Mouse (Mus musculus) bone marrow, adult 2 months (tissue): ENCODE data around the gene Plxnc1. TPM values are rescaled to one million over a fixed set of nuclear protein-coding genes. Genes with fewer than 3 reads are reported as not detected.

Source experiments
- H3K27ac ChIP-seq: fragments of 200-500 bp; 2 replicates; pipeline ENCODE4 v1.5.1; 2012; ENCODE audit warnings: low read depth, mild to moderate bottlenecking, control low read depth, inconsistent platforms, low read length; ENCODE audit not compliant: control insufficient read depth, poor library complexity, insufficient read depth
- H3K4me1 ChIP-seq: fragments of 200-500 bp; 2 replicates; pipeline ENCODE4 v1.6.1; 2011; ENCODE audit warnings: low read length; ENCODE audit not compliant: control insufficient read depth, insufficient read depth
- H3K4me3 ChIP-seq: fragments of 200-500 bp; replicated peaks from 2 replicates; pipeline ENCODE3; 2011; ENCODE audit warnings: mild to moderate bottlenecking, low read depth, low read length, control low read depth; ENCODE audit not compliant: control insufficient read depth
- CTCF ChIP-seq: fragments of 200-500 bp; IDR thresholded peaks from 2 replicates; pipeline ENCODE4 v1.5.1; 2011; ENCODE audit warnings: low read length, control low read depth; ENCODE audit not compliant: control insufficient read depth, insufficient read depth
- POLR2A ChIP-seq: fragments of 200-500 bp; IDR thresholded peaks from 2 replicates; pipeline ENCODE4 v1.6.1; 2011; ENCODE audit warnings: low read depth, mild to moderate bottlenecking, control low read depth, low read length, borderline replicate concordance; ENCODE audit not compliant: control insufficient read depth
- WGBS: fragments of 180-500 bp; shearing (Covaris S2); methylation state at CpG from one replicate; pipeline ENCODE4 v1.1.7; 2018; 5-methylcytosine and 5-hydroxymethylcytosine counted together
- polyA plus RNA-seq: library from polyadenylated mRNA; stranded (reverse); fragments of >200 nt; gene quantifications from 2 replicates; pipeline ENCODE4 v1.2.4, GENCODE M21; 2011; ENCODE audit warnings: low replicate concordance; ENCODE audit not compliant: missing spikeins, insufficient read depth, insufficient read length

The Plxnc1 gene
- polyA plus RNA-seq, 1 experiment: 16.4 TPM

DNA sequence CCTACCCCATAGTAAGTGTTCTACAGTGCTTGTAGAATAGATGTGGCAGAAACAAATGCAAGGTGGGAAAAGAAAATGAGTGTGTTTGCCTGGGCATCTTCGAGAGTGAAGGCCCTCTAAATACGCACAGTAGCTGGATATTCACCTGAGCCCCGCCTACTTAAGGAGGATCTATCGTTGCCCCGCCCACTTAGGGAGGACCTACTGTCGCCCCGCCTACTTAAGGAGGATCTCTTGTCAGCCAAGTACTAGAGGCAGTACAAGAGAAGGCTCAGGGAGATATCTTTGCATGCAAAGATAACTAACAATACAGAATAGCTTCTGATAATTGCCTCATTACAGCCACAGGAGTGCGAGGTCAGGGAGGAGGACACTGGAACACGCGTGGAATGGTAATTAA, 17.4 kb upstream of the Plxnc1 start:
- no peak overlapping the region for H3K4me3 ChIP-seq
- no peak for TF ChIP-seq POLR2A
- TF ChIP-seq CTCF: no peak
- H3K4me1 ChIP-seq: peaks cover 2% of the 10 kb centered on the region
- no peak overlapping the region for H3K27ac ChIP-seq
- 81% methylated on average over 10 of the region's 10 CpGs for WGBS

DNA sequence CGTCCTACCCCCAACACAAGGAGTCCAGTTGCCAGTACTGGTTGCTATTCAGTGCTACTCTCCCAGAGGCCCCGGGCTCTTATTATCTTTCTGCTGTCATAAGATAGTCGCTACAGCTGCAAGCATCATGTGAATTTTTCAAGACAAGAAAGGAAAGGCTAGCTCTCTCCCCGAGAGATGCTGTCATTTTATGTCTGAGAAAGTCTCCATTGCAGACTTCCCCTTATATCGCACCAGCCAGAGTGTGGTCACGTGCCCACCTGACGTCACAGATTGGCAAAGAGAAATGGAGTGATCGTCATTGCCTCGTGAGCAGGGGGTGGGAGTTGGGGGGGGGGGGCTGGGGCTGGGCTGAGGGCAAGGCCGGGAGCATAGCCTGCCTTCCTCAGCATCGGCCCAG, 16.6 kb upstream of the Plxnc1 start:
- H3K4me3 ChIP-seq: no peak overlapping the region
- peaks cover 1% of the 10 kb centered on the region; the same call in 1 of the 2 replicates for H3K4me1 ChIP-seq
- no peak for TF ChIP-seq CTCF
- TF ChIP-seq POLR2A: no peak
- 27% methylated on average over 11 of the region's 11 CpGs for WGBS
- H3K27ac ChIP-seq: no peak overlapping the region

DNA sequence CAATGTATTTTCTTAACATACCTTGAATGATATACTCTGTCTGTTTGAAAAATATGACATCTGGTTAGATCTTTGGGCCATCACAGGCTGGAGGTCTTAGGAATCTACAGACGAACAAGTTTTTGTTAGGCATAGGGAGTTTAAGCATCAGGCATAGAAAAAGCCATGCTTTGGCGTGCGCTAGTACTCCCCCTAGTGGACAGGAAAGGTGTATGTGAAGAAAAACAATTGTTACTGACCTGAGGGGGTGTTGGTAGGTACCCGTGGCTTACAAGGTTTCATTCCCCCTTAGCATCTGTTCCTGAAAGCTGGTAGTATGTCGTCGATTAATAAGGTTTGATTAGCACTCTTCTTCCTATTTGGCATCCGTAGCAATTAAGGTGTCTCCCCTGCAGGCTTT, 13.7 kb upstream of the Plxnc1 start:
- peaks cover 1% of the 10 kb centered on the region; the same call in 1 of the 2 replicates for H3K4me1 ChIP-seq
- H3K4me3 ChIP-seq: no peak overlapping the region
- 10% methylated on average over 7 of the region's 7 CpGs for whole genome bisulfite sequencing
- no peak overlapping the region for H3K27ac ChIP-seq
- TF ChIP-seq CTCF: peak; percentile 31; the same call in 1 of the 2 replicates
- no peak for TF ChIP-seq POLR2A

DNA sequence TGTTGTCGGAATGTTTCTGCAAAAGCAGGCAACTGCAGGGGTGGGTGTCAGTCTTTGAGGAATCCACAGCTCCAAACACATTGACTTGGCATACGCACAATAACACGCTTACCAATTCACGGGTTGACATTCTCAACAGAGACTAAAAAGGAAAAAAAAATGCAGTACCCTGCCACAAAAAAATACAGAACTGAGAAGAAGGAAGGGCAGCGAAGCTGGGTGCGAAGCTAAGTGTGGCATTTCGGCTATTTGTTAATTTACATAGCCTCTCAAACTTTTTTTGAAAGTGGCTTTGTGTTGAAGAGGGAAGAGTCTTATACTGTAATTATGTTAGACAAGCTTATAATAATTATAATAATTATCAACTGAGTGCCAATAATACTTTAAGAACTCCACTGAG, 13.1 kb upstream of the Plxnc1 start:
- H3K4me1 ChIP-seq: peaks cover 1% of the 10 kb centered on the region; the same call in 1 of the 2 replicates
- H3K27ac ChIP-seq: no peak overlapping the region
- 80% methylated on average over 7 of the region's 7 CpGs for WGBS
- TF ChIP-seq CTCF (no peak), POLR2A (no peak)
- no peak overlapping the region for H3K4me3 ChIP-seq

DNA sequence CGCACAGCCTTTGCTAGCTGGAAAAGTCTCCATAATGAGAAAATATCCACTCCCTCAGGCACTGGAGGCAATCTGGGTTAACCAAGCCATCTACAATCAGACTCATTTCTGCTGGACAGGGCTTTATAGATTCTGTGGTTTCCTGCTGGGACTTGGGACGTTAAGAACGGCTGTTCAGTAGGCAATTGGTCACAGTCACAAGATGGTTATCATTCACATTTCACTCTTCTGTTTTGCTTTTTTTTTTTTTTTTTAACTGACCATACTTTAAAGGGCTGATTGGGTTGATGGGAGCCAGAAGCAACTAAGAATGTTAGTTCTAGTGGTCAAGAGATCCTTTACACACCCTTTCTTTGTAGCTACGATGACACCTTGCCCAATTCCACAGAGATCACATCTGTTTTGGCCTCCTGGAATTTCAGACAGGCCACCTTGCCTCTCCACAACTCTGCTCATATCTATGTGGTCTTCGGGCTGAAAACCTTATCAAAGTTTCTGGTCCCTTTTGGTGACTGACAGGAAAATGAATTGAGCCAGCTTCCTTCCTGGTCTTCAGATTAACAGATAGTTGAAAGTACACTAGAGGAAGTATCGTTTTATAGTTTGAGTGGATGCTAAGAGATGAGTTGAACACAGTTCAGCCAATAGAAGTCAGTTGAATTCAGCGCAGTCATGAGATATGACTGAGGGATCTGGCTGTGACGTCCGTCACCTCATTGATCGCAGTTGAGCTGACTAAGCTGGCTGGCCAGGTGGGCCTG, 3.5 kb upstream of the Plxnc1 start:
- no peaks in the 10 kb centered on the region for H3K4me1 ChIP-seq
- no peak for TF ChIP-seq CTCF
- TF ChIP-seq POLR2A: no peak
- 41% methylated on average over 10 of the region's 10 CpGs for WGBS

DNA sequence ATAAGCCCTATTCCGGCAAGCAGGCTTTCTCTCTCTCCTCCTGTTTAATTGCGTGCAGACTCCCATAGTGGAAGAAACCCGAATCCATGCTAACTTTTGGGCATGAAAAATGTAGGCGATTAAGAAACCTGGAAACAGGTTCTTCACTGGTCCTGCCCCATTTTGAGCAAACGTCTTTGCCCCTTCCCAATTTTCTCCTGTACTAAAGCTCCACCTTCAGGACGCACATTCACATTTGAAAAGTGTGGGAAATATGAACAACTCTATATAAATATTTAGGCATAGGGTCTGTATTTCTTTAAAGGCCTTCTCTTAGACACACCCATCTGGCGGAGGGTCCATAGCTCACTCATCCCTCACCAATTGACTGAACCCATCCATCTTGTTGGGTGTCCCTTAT, 2.8 kb upstream of the Plxnc1 start:
- WGBS: 60% methylated on average over 7 of the region's 7 CpGs
- Histone ChIP-seq H3K27ac (no peak overlapping the region), H3K4me3 (no peak overlapping the region), H3K4me1 (no peaks in the 10 kb centered on the region)
- TF ChIP-seq CTCF (no peak), POLR2A (no peak)

More for the DNA sequence above, 3.5 kb upstream of the Plxnc1 start:
- Histone ChIP-seq H3K4me3 (no peak overlapping the region), H3K27ac (no peak overlapping the region)

DNA sequence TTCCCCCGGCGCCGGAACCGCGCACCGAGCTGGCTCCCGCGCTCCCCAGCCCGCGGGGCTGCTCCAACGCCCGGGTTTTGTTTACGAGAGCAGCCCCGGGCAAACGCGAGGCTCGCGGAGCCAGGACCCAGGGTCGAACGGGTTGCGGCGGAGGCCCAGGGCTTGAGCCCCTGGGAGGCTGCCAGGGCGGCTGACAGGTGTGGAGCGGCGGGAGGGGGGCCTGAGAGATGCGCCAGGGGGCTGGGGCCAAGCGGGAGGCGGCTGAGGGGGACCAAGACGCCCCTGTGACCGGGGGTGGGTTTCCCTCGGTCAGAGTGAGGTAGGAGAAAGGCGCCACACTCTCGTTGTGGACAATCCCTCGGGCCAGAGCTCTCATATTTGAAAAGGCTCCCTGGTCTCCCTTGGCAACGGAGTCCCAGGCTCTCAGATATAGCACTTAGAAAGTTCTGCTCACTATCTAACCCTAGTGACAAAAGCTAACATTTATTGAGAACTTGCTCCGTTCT, 624 bp upstream of the Plxnc1 start:
- WGBS: 2% methylated on average over 36 of the region's 36 CpGs
- Histone ChIP-seq H3K4me1 (peaks cover 3% of the 10 kb centered on the region), H3K27ac (peak overlapping the region; percentile 65), H3K4me3 (peak overlapping the region; percentile 96)
- TF ChIP-seq POLR2A (no peak), CTCF (no peak)

DNA sequence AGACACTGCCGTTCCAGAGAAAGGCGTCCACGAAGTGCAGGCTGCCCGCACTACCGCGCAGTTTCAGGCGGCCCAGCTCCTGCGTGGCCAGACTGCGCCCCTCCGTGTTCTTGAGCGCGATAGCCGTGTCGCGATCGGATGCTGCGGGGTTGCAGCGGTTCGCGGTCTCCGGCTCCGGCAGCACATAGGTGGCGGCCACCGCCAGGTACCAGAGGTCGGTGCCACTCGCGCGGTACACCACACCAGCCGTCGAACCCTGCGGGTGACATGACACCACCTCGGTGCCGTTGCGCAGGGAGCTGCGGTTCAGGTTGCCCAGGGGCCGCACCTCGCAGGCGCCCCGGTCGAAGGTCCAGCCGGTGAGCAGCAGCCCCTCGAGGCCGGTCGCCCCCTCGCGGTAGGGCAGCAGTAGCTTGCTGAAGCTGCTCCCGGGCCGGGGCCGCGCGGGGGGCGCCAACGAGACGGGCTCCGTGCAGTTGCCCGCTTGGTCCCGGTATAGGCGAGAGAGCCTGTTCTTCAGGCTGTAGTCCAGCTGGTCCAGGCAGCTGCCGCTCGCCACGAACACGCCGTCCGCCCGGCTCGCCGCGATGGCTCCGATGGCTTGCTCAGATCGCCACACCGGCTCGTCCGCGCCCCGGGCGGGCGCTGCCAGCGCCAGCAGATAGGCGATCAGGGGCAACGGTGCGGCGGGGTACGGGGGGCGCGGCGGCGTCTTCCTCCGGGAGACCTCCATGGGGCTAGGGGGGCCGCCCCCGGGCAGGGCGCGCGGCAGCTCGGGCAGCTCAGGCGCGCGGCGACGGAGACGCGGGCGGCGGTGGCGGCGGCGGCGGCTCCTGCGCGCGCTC, 567 bp downstream of the Plxnc1 start:
- peaks cover 5% of the 10 kb centered on the region for H3K4me1 ChIP-seq
- 0 out of 2 replicates have a peak, but pooled peaks have one; percentile 35 for TF ChIP-seq POLR2A
- TF ChIP-seq CTCF: peak; percentile 43
- H3K27ac ChIP-seq: peak overlapping the region; percentile 91
- peak overlapping the region; percentile 96 for H3K4me3 ChIP-seq
- under 1% methylated on average over 103 of the region's 110 CpGs for WGBS
